Mouse (Mus musculus) forebrain, embryonic 12.5 days (tissue): ENCODE measurements at regions not wholly inside any gene's neighbourhood (a gene's known extent, or its start where the extent isn't known, plus 50 kb on each side); places are given as distances from the start of the nearest gene placed in this dataset.

Experiments
- ATAC-seq: fragments of 200-750 bp; cut with Nextera tagmentation; 2 replicates; pipeline ENCODE4 v1.8.0; 2017; ENCODE audit warnings: moderate TSS enrichment; ENCODE audit not compliant: low FRiP score
- H3K27ac ChIP-seq: fragments of 300-500 bp; sonication (generic); 2 replicates; pipeline ENCODE4 v1.5.1; 2016; ENCODE audit warnings: mild to moderate bottlenecking
- H3K27me3 ChIP-seq: fragments of 300-500 bp; sonication (generic); 2 replicates; pipeline ENCODE4 v1.6.1; 2016; ENCODE audit warnings: mild to moderate bottlenecking
- H3K36me3 ChIP-seq: fragments of 300-500 bp; sonication (generic); replicated peaks from 2 replicates; pipeline ENCODE4 v1.6.1; 2016; ENCODE audit warnings: mild to moderate bottlenecking
- H3K4me1 ChIP-seq: fragments of 300-500 bp; sonication (generic); 2 replicates; pipeline ENCODE4 v1.6.1; 2016
- H3K4me2 ChIP-seq: fragments of 300-500 bp; sonication (generic); 2 replicates; pipeline ENCODE4 v1.6.1; 2016; ENCODE audit warnings: mild to moderate bottlenecking, moderate library complexity
- H3K4me3 ChIP-seq: fragments of 300-500 bp; sonication (generic); replicated peaks from 2 replicates; pipeline ENCODE4 v1.5.1; 2016; ENCODE audit warnings: mild to moderate bottlenecking
- H3K9ac ChIP-seq: fragments of 300-500 bp; sonication (generic); 2 replicates; pipeline ENCODE4 v1.6.1; 2016; ENCODE audit warnings: mild to moderate bottlenecking
- H3K9me3 ChIP-seq: fragments of 300-500 bp; sonication (generic); 2 replicates; pipeline ENCODE4 v1.6.1; 2016
- WGBS: fragments of 180-500 bp; shearing (Covaris S2); methylation state at CpG from one replicate; pipeline ENCODE4 v1.1.7; 2016; 5-methylcytosine and 5-hydroxymethylcytosine counted together

DNA sequence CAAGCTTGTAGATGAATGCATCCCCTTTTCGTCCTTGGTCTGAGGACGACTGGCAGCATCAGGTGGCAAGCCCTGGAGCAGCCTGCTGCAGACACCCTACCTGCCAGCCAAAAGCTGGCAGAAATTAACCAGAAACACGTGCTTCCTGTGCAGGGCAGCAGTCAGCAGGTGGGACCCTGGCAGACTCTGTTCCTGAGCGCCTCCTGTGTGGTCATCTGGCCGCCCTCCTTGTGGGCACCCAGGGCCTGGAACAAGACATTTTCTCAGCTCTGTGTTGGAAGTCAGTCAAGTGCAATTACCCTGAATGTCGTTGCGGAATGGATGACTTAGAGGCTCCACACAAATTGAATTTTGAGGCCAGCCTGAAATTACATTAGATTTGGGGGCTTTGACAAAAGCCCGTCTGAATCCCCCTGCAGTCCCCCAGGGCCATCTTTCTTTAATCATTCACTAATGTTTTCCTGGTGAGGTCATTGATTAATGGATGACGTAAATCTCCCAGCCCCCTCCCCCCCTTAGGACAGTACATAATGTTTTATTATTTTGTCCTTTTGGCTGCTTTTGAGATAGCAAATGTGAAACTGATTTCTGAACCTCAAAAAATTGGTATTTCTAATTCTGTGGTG, 91.8 kb upstream of the Hhip start:
- WGBS: 72% methylated on average over 9 of the region's 9 CpGs
- no peaks in the 10 kb centered on the region for H3K9me3 ChIP-seq
- H3K4me3 ChIP-seq: no peak overlapping the region
- no peaks in the 10 kb centered on the region; the same call in 1 of the 2 replicates for H3K4me1 ChIP-seq
- H3K27ac ChIP-seq: no peak overlapping the region
- no peak for ATAC-seq
- H3K4me2 ChIP-seq: no peak overlapping the region
- no peak overlapping the region for H3K9ac ChIP-seq
- no peaks in the 10 kb centered on the region for H3K27me3 ChIP-seq
- no peaks in the 10 kb centered on the region for H3K36me3 ChIP-seq

DNA sequence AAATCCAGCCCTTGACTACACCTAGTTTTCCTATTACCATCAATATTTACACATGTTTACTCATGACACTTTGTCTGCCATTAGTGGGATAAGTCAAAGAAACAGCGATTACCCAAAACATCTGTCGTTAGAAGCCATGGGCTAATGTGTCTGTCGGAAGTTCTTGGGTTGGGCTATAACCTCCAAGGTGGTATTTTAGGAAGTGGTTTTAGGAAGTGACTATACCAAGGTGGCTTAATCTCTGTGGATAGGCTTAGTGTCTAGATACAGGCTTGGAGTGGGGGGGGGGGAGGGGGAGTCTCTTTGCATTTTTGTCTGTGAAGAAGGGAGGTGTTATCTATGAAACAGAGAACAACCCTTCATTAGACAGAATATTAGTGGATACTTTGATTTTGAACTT, 90.1 kb upstream of the Hhip start:
- H3K4me2 ChIP-seq: no peak overlapping the region
- H3K27me3 ChIP-seq: no peaks in the 10 kb centered on the region
- H3K36me3 ChIP-seq: no peaks in the 10 kb centered on the region
- no peaks in the 10 kb centered on the region for H3K9me3 ChIP-seq
- no peak overlapping the region for H3K27ac ChIP-seq
- whole genome bisulfite sequencing: 92% methylated on average over 3 of the region's 3 CpGs
- ATAC-seq: no peak
- no peak overlapping the region for H3K9ac ChIP-seq
- no peaks in the 10 kb centered on the region; the same call in 1 of the 2 replicates for H3K4me1 ChIP-seq
- no peak overlapping the region for H3K4me3 ChIP-seq

GRCm38 (mm10) chr8:80138481-80138880, 80.7 kb upstream of the Hhip start:
- WGBS: 58% methylated on average over 6 of the region's 6 CpGs
- no peak for ATAC-seq

DNA sequence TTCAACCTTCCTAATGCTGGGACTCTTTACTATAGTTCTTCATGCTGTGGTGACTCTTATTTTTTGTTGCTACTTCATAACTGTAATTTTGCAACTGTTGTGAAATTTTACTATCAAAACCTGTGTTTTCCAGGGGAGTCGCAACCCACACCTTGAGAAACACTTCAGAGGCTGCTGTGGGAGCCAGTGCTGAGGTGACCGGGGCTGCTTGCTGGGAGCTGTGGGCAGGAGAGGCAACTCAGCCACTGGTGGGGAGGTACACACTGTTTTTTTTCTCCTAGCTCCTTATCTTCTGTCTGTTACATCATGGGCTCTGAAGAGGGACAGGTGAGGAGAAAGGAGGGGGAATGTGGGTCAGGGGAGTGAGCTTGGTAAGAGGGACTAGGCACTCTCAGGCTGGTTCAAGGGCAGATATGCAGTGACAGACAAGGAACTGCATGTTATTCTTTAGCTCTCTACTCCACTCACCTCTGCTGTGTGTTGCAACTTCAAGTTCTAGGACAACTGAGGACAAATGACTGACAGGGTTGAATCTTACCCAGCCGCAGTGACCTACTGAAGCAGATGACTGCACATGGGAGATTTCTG, 62.7 kb upstream of the Hhip start:
- Histone ChIP-seq H3K4me2 (no peak overlapping the region), H3K36me3 (no peaks in the 10 kb centered on the region), H3K9me3 (no peaks in the 10 kb centered on the region), H3K4me1 (0 out of 2 replicates have a peak, but pooled peaks cover 2% of the 10 kb centered on the region), H3K9ac (no peak overlapping the region), H3K27ac (no peak overlapping the region), H3K4me3 (no peak overlapping the region), H3K27me3 (no peaks in the 10 kb centered on the region)
- 84% methylated on average over 3 of the region's 3 CpGs for WGBS
- no peak for ATAC-seq

More at GRCm38 (mm10) chr8:80138481-80138880, 80.7 kb upstream of the Hhip start:
- Histone ChIP-seq H3K9ac (no peak overlapping the region), H3K9me3 (no peaks in the 10 kb centered on the region), H3K4me1 (0 out of 2 replicates have a peak, but pooled peaks cover 3% of the 10 kb centered on the region), H3K36me3 (no peaks in the 10 kb centered on the region), H3K4me3 (no peak overlapping the region), H3K27me3 (no peaks in the 10 kb centered on the region), H3K4me2 (no peak overlapping the region), H3K27ac (no peak overlapping the region)

- no peaks in the 10 kb centered on the region for H3K27me3 ChIP-seq
- no peaks in the 10 kb centered on the region for H3K9me3 ChIP-seq
- H3K27ac ChIP-seq: no peak overlapping the region
- H3K4me3 ChIP-seq: no peak overlapping the region
- H3K9ac ChIP-seq: no peak overlapping the region
- 0 out of 2 replicates have a peak, but pooled peaks cover 2% of the 10 kb centered on the region for H3K4me1 ChIP-seq
- no peak for ATAC-seq
- no peaks in the 10 kb centered on the region for H3K36me3 ChIP-seq
- 38% methylated on average over 4 of the region's 4 CpGs for WGBS
- no peak overlapping the region for H3K4me2 ChIP-seq
Observed at GRCm38 (mm10) chr8:80117328-80117727, 59.5 kb upstream of the Hhip start.
